Mouse (Mus musculus): ENCODE measurements around the gene Man2a2.

Man2a2 gene

GRCm38 (mm10) chr7:80371041-80371751 is at the start of gene Man2a2:
Gene Man2a2 (minus strand): TSS chr7:80371375.
- DNase-seq: peak; percentile 62 to 77

GRCm38 (mm10) chr7:80420586-80420985 is 49.4 kb upstream of the Man2a2 start:
- no peak for DNase-seq

- no peak for DNase-seq
Observed at GRCm38 (mm10) chr7:80419278-80419677, 48.1 kb upstream of the Man2a2 start.

- DNase-seq: no peak
Observed at GRCm38 (mm10) chr7:80418036-80418435, 46.9 kb upstream of the Man2a2 start.

- DNase-seq: no peak
Observed at GRCm38 (mm10) chr7:80417601-80418000, 46.4 kb upstream of the Man2a2 start.

GRCm38 (mm10) chr7:80416969-80417368 is 45.8 kb upstream of the Man2a2 start:
- DNase-seq: no peak

GRCm38 (mm10) chr7:80414303-80414855 is 43.2 kb upstream of the Man2a2 start:
- DNase-seq: no peak

GRCm38 (mm10) chr7:80413512-80414302 is 42.5 kb upstream of the Man2a2 start:
- DNase-seq: no peak

GRCm38 (mm10) chr7:80412781-80413180 is 41.6 kb upstream of the Man2a2 start:
- DNase-seq: no peak

GRCm38 (mm10) chr7:80412279-80412678 is 41.1 kb upstream of the Man2a2 start:
- no peak for DNase-seq

GRCm38 (mm10) chr7:80410380-80410779 is 39.2 kb upstream of the Man2a2 start:
- no peak for DNase-seq

GRCm38 (mm10) chr7:80407712-80408111 is 36.5 kb upstream of the Man2a2 start:
- peak in 1 of 2 experiments; percentile 51 for DNase-seq

GRCm38 (mm10) chr7:80406186-80406585 is 35.0 kb upstream of the Man2a2 start:
- no peak for DNase-seq

GRCm38 (mm10) chr7:80405188-80405695 is 34.1 kb upstream of the Man2a2 start, which contains the start of gene Furin:
Gene Furin (minus strand): TSS chr7:80405436.
- DNase-seq: no peak

GRCm38 (mm10) chr7:80404101-80404894 is 33.1 kb upstream of the Man2a2 start:
- DNase-seq: peak; percentile 48 to 58

GRCm38 (mm10) chr7:80403551-80403950 is 32.4 kb upstream of the Man2a2 start:
- peak; percentile 75 to 82 for DNase-seq

GRCm38 (mm10) chr7:80402651-80403321 is 31.6 kb upstream of the Man2a2 start:
- DNase-seq: peak; percentile 68 to 69

GRCm38 (mm10) chr7:80401860-80402641 is 30.9 kb upstream of the Man2a2 start:
- DNase-seq: peak; percentile 48 to 53

GRCm38 (mm10) chr7:80401041-80401859 is 30.1 kb upstream of the Man2a2 start:
- peak in 1 of 2 experiments; percentile 40 for DNase-seq

GRCm38 (mm10) chr7:80400571-80400970 is 29.4 kb upstream of the Man2a2 start:
- DNase-seq: no peak
